Mouse (Mus musculus) cerebellum, adult 9-10 months (tissue): Measurements from ENCODE around the gene Calcrl.
A peak's percentile ranks its signal among the peaks of the same experiment; 100 is the strongest.

Experiments used
- DNase-seq: peaks from one replicate; pipeline ENCODE4 v3.0.0; 2022

The Calcrl gene

GRCm38 (mm10) chr2:84295068-84295467 is 130.1 kb downstream of the Calcrl start:
- no peak for DNase-seq

- DNase-seq, result peak; percentile 6
Measured at GRCm38 (mm10) chr2:84294611-84295010, 130.6 kb downstream of the Calcrl start.

- no peak for DNase-seq
Measured at GRCm38 (mm10) chr2:84292351-84293000, 132.7 kb downstream of the Calcrl start.

- peak; percentile 2 for DNase-seq
Measured at GRCm38 (mm10) chr2:84288940-84289557, 136.2 kb downstream of the Calcrl start.
